Mouse (Mus musculus): ENCODE results near the gene Ankrd33. TPM values are rescaled to one million over a fixed set of nuclear protein-coding genes. Genes with fewer than 3 reads are reported as not detected.

Gene Ankrd33
- total and polyA plus RNA-seq, 3 experiments = not detected

- TF ChIP-seq SIN3A (IDR thresholded peaks at IDR 0.05; ENCODE audit: low read length) (no peak), CTCF (IDR thresholded peaks at IDR 0.05 in 2 of 3, conservative IDR thresholded peaks at IDR 0.05 in 1 of 3; ENCODE audit: control insufficient read depth in 1 of 3, insufficient read depth in 1 of 3, low read depth in 2 of 3, low read length in 3 of 3, poor library complexity in 1 of 3, severe bottlenecking in 1 of 3) (peak; percentile 91 to 99 (median 98)), RAD21 (IDR thresholded peaks at IDR 0.05; ENCODE audit: low read depth, low read length) (peak; percentile 58), KAT2A (conservative IDR thresholded peaks at IDR 0.05; ENCODE audit: low read depth, low read length) (no peak), SMC3 (IDR thresholded peaks at IDR 0.05; ENCODE audit: low read depth, low read length) (peak; percentile 82), ZC3H11A (IDR thresholded peaks at IDR 0.05; ENCODE audit: low read depth, low read length) (peak; percentile 51), TCF12 (IDR thresholded peaks at IDR 0.05; ENCODE audit: low read depth, low read length) (no peak)
- Histone ChIP-seq H3K27me3 (ENCODE audit: control insufficient read depth in 1 of 2, insufficient read depth in 2 of 2, low read length in 2 of 2) (peaks cover 2 to 6% of the 10 kb centered on the region in 2 experiments; a peak in 2 of 4 replicates), H3K9me3 (replicated peaks; ENCODE audit: insufficient read depth, low read length) (no peaks in the 10 kb centered on the region), H3K36me3 (ENCODE audit: control insufficient read depth in 1 of 2, insufficient read depth in 2 of 2, low read length in 2 of 2) (no peaks in the 10 kb centered on the region), H3K4me1 (ENCODE audit: control insufficient read depth in 1 of 2, insufficient read depth in 2 of 2, low read length in 2 of 2) (no peaks in the 10 kb centered on the region), H3K27ac (ENCODE audit: control insufficient read depth, low read depth, low read length) (no peak overlapping the region), H3K4me3 (ENCODE audit: control insufficient read depth in 1 of 2, insufficient read depth in 1 of 2, low read depth in 2 of 2, low read length in 2 of 2) (no peak overlapping the region; a peak in 1 of 4 replicates), H3K9ac (ENCODE audit: control insufficient read depth, low read depth, low read length, poor library complexity, severe bottlenecking) (no peak overlapping the region), H3K79me2 (ENCODE audit: control insufficient read depth, insufficient read depth, low read length, poor library complexity) (no peaks in the 10 kb centered on the region)
- peak; percentile 77 for DNase-seq (ENCODE audit: low read depth, low spot score)
Observed at GRCm38 (mm10) chr15:101105496-101105994, 10.0 kb upstream of the Ankrd33 start.

- H3K9ac ChIP-seq (ENCODE audit: control insufficient read depth, low read depth, low read length, poor library complexity, severe bottlenecking) = no peak overlapping the region
- no peaks in the 10 kb centered on the region for H3K4me1 ChIP-seq (ENCODE audit: control insufficient read depth in 1 of 2, insufficient read depth in 2 of 2, low read length in 2 of 2)
- H3K27me3 ChIP-seq (ENCODE audit: control insufficient read depth in 1 of 2, insufficient read depth in 2 of 2, low read length in 2 of 2) = peaks cover 2 to 6% of the 10 kb centered on the region in 2 experiments; a peak in 2 of 4 replicates
- DNase-seq (ENCODE audit: low read depth, low spot score) = no peak
- TF ChIP-seq SMC3 (IDR thresholded peaks at IDR 0.05; ENCODE audit: low read depth, low read length) = no peak
- no peak for TF ChIP-seq GABPA (IDR thresholded peaks at IDR 0.05; ENCODE audit: low read depth, low read length)
- TF ChIP-seq POLR2AphosphoS5 (IDR thresholded peaks at IDR 0.05; ENCODE audit: borderline replicate concordance, low read depth, low read length) = no peak
- no peak for TF ChIP-seq ZKSCAN1 (IDR thresholded peaks at IDR 0.05; ENCODE audit: low read depth, low read length)
- TF ChIP-seq JUND (IDR thresholded peaks at IDR 0.05; ENCODE audit: low read depth, low read length) = no peak
- TF ChIP-seq HCFC1 (IDR thresholded peaks at IDR 0.05; ENCODE audit: low read depth, low read length) = no peak
- TF ChIP-seq TBP (IDR thresholded peaks at IDR 0.05; ENCODE audit: low read depth, low read length) = no peak
- no peak for TF ChIP-seq CTCF (IDR thresholded peaks at IDR 0.05 in 2 of 3, conservative IDR thresholded peaks at IDR 0.05 in 1 of 3; ENCODE audit: control insufficient read depth in 1 of 3, insufficient read depth in 1 of 3, low read depth in 2 of 3, low read length in 3 of 3, poor library complexity in 1 of 3, severe bottlenecking in 1 of 3)
- no peak for TF ChIP-seq ZMIZ1 (IDR thresholded peaks at IDR 0.05; ENCODE audit: low read depth, low read length)
- TF ChIP-seq SIN3A (IDR thresholded peaks at IDR 0.05; ENCODE audit: low read length) = no peak
- TF ChIP-seq MAZ (IDR thresholded peaks at IDR 0.05; ENCODE audit: low read depth, low read length) = no peak
- TF ChIP-seq RAD21 (IDR thresholded peaks at IDR 0.05; ENCODE audit: low read depth, low read length) = no peak
- no peak for TF ChIP-seq UBTF (IDR thresholded peaks at IDR 0.05; ENCODE audit: borderline replicate concordance, insufficient read depth, low read depth, low read length)
- no peak for TF ChIP-seq RCOR1 (IDR thresholded peaks at IDR 0.05; ENCODE audit: low read depth, low read length)
- no peak for TF ChIP-seq NELFE (IDR thresholded peaks at IDR 0.05; ENCODE audit: low read depth, low read length)
- TF ChIP-seq EP300 (IDR thresholded peaks at IDR 0.05; ENCODE audit: low read depth in 1 of 2, low read length in 2 of 2) = no peak
- TF ChIP-seq KAT2A (conservative IDR thresholded peaks at IDR 0.05; ENCODE audit: low read depth, low read length) = no peak
- H3K36me3 ChIP-seq (ENCODE audit: control insufficient read depth in 1 of 2, insufficient read depth in 2 of 2, low read length in 2 of 2) = no peaks in the 10 kb centered on the region
- H3K9me3 ChIP-seq (replicated peaks; ENCODE audit: insufficient read depth, low read length) = no peaks in the 10 kb centered on the region
- no peak overlapping the region; a peak in 1 of 4 replicates for H3K4me3 ChIP-seq (ENCODE audit: control insufficient read depth in 1 of 2, insufficient read depth in 1 of 2, low read depth in 2 of 2, low read length in 2 of 2)
- no peak overlapping the region for H3K27ac ChIP-seq (ENCODE audit: control insufficient read depth, low read depth, low read length)
- no peaks in the 10 kb centered on the region for H3K79me2 ChIP-seq (ENCODE audit: control insufficient read depth, insufficient read depth, low read length, poor library complexity)
Observed at GRCm38 (mm10) chr15:101106011-101106410, 9.5 kb upstream of the Ankrd33 start.
